Mouse (Mus musculus) cerebellum, postnatal 25 days (tissue): Measurements from ENCODE around the gene Nfix.

Source experiments
- DNase-seq, 2 experiments: peaks; one replicate each; pipeline ENCODE4 v3.0.0; 2021; ENCODE audit warnings: mixed read lengths in 2 of 2

Gene Nfix

DNA sequence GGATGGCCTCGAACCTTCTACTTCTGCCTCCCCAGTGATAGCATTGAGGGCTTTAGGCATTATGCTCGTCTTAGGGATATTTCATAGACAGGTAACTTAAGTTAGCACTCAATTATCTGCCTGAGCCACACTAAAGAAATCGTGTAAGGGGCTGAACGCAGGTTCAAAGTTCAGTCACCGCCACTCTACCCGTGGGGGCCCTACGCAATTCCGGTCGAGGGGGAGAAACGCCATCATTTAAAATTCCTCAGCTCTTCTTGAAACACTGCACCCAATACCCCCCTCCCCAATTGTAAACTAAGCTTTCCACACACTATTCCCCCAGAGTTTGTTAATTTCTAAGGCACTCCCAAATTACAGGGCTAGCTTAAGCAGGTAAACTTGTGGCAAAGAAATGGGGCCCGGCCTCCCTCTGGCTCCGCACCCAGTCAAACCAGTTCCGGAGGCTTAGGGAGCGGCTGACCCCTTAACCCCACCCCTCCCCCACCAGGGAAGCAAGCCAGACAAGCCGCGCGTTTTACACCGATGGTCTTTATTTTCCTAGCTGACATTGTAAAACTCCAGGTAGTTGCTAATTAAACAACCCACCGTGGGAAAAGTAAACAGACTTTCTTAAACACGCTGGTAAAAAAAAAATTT lies 139.2 kb downstream of the Nfix start:
- peak in 1 of 2 experiments; percentile 63 for DNase-seq

DNA sequence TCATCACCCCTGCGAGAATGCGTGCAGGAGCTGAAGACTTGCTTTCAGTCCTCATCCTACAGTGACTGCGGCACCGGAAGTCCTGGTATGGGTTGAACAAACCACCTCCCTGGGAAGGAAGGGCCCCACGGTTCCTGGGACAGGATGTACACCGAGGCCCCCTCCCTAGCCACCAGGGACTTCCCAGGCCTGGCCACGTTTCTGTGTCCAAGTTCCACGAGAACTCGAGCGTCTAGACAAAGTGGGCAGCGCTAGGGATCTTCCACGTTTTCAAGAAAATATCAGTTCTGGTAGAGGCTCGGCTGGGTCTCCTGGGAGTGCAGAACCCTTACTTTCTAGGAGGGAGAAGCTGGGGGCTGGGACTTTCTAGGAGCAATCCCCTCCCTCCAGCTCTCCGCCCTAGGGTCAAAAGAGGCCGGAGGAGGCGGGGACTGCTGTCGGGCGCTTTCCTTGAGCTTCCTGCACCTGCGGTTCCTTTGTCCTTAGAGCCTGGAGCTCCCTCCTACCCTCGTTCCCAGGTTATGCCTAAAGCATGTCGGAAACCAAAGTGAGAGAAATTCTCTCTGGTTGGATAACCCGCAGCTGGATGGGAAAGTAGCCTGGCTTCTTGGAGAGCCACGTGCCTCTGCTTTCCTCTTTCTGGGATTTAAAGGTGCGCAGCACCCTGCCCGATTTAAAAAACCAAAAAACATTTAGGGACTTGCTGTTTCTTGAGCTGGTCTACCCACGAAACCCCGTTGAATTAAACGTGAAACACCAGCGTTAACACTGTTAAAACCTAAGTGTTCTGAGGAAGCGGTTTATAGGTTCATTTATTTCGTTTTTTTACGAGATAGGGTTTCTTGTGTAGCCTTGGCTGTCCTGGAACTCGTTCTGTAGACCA lies 140.0 kb downstream of the Nfix start:
- no peak for DNase-seq

- no peak for DNase-seq
Measured at GRCm38 (mm10) chr8:84658951-84659350, 141.2 kb downstream of the Nfix start.

GRCm38 (mm10) chr8:84657680-84658079 lies 142.5 kb downstream of the Nfix start:
- no peak for DNase-seq

GRCm38 (mm10) chr8:84657203-84657602 lies 142.9 kb downstream of the Nfix start:
- DNase-seq = no peak

DNA sequence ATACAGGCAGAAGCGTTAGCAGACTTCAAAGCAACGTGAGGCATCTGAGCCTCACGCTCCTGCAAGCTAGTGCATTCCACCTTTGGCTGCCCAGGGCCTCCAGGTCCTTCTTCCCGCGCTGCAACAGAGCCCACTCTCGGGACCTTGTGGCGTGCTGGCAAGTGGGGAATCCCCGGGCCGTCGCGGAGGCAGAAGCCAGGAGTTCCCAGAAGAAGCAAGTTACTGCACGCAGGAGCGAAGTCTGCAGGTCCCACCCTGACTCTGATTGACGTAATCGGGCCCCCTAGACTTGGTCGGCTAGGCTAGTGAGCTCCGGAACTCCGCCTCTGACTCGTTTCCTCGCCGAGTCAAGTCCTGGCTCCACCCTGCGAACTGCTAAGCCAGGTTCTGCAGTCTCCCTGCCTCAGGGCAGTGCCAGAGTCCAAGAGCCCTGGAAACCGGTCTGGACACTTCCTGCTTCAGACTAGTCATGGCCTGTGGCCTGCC lies 143.5 kb downstream of the Nfix start:
- peak; percentile 55 to 65 for DNase-seq

- DNase-seq = no peak
Measured at GRCm38 (mm10) chr8:84656191-84656525, 144.0 kb downstream of the Nfix start.

GRCm38 (mm10) chr8:84655336-84656190 lies 144.6 kb downstream of the Nfix start:
- no peak for DNase-seq

DNA sequence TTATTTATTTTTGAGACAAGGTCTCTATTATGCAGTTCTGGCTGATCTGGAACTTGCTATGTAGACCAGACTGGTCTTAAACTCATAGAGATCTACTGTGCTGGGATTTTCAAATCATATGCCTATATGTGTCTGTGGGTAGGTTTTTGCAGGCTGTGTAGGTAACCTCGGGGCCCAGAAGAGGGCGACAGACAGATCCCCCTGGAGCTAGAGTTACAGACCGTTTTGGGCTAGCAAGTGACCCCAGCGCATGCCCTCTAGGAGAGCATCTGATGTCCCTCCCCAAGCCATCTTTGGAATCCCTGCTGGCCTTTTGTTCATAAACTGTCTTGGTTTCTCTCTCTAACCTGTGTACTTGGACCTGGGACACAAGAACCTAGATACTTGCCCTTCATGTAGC lies 145.5 kb downstream of the Nfix start:
- peak in 1 of 2 experiments; percentile 3 for DNase-seq

GRCm38 (mm10) chr8:84653092-84653631 lies 147.0 kb downstream of the Nfix start:
- DNase-seq = peak in 1 of 2 experiments; percentile 5

- DNase-seq = peak in 1 of 2 experiments; percentile 2
Measured at GRCm38 (mm10) chr8:84650213-84650612, 149.9 kb downstream of the Nfix start.
